Comparison of ENCODE assay signal across 10 mouse cellular contexts in the genomic region with DNA sequence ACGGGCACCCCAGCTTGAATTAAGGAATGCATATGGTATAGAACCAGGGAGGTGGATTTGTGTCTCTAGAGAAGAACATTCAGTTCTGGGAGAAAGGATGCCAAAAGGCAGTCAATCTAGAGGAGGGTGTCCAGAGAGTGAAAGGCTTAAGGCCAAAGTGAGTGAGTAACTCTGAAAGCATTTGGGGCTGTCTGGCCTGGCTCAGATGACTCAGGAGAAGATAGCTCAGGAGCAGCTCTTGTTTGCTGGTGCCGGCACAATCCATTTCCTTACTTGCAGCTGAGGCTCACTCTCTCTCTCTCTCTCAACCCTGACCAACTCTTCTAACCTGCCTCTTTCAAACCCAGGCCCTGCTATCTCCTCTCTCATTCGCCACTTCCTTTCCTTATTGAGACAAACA. TPM values are rescaled to one million over a fixed set of nuclear protein-coding genes. Genes with fewer than 3 reads are reported as not detected.
DNase-seq lines count a peak whose midpoint lies in the region; ATAC-seq lines count a peak whose summit lies in the region.
"Had no signal": no experiment of that assay in that cellular context is flagged by ENCODE, and none has a peak within 500 bp of the region (broad histone marks: within the 10 kb centered on the region; RNA-seq: fewer than 3 reads in every experiment).

No protein-coding gene starts in this region.

- H3K9me3 ChIP-seq in liver, embryonic 11.5 days (ENCODE audit: control insufficient read depth, low read length) = no peaks in the 10 kb centered on the region

- no peaks in the 10 kb centered on the region for H3K27me3 ChIP-seq in liver, embryonic 11.5 days (replicated peaks; ENCODE audit: control insufficient read depth, insufficient read depth, low read length)

- peak overlapping the region; percentile 21; the same call in 1 of the 2 replicates for H3K27ac ChIP-seq in liver, embryonic 11.5 days (ENCODE audit: low read depth, low read length)

- no peak overlapping the region; the same call in 1 of the 2 replicates for H3K4me2 ChIP-seq in liver, embryonic 11.5 days

- peak; percentile 26 for DNase-seq in urinary bladder, postnatal 25 days (ENCODE audit: low spot score)
- no peak for DNase-seq in urinary bladder, postnatal 10 days (ENCODE audit: low spot score)
- DNase-seq in heart, adult 8-10 months (ENCODE audit: low spot score) = peak; percentile 79
- DNase-seq in liver, embryonic 11.5 days (ENCODE audit: low spot score) = no peak
- DNase-seq in cerebellum, adult 18-20 months = no peak
- no peak for DNase-seq in layer of hippocampus, adult 11-12 months (ENCODE audit: low spot score)
- no peak for DNase-seq in frontal cortex, adult 2 months (ENCODE audit: extremely low spot score in 1 of 2, low spot score in 1 of 2)
- DNase-seq in layer of hippocampus, postnatal 25 days (ENCODE audit: extremely low spot score in 1 of 2, low spot score in 1 of 2) = no peak
- DNase-seq: kidney, adult 2 months; thymus, postnatal 4 days had no signal

- no peak overlapping the region for H3K4me3 ChIP-seq in liver, embryonic 11.5 days (ENCODE audit: low read depth, low read length)

- H3K4me1 ChIP-seq in liver, embryonic 11.5 days (replicated peaks; ENCODE audit: control insufficient read depth, insufficient read depth, low read length) = peaks cover 7% of the 10 kb centered on the region

- peak; percentile 49; the same call in 1 of the 2 replicates for ATAC-seq in liver, embryonic 11.5 days (replicated peaks; ENCODE audit: low FRiP score)

- WGBS in liver, embryonic 11.5 days = 41% methylated on average over 3 of the region's 3 CpGs

- no peak overlapping the region for H3K9ac ChIP-seq in liver, embryonic 11.5 days (ENCODE audit: low read depth, low read length)

- no peaks in the 10 kb centered on the region for H3K36me3 ChIP-seq in liver, embryonic 11.5 days (ENCODE audit: control insufficient read depth, insufficient read depth, low read length)

RNA-seq across cellular contexts. Expression of a gene that starts 13.6 kb away (rescaled TPM):
- total RNA-seq in heart, adult 8-10 months (2022) = 10 to 100 TPM; 27.3 to 36.6 (median 30.5) TPM
- polyA plus RNA-seq in liver, embryonic 11.5 days (2014; fragmentation: Nextera tagmentation; extraction: Ambion mirVana) = 36.4 and 41.1 TPM in 2 replicates
- 60.2 and 60.7 TPM in 2 replicates for polyA plus RNA-seq in frontal cortex, adult 2 months (2012; rRNA removed)
- total RNA-seq in layer of hippocampus, postnatal 25 days (2021) = 10 to 100 TPM; 37.6 to 48.7 TPM

Comparison
In these comparisons a context has a peak if more than half of its experiments do, and no peak if none do; other contexts are left out.
1. DNase-seq: peak in urinary bladder, postnatal 25 days (single experiment) and heart, adult 8-10 months (single experiment); none in urinary bladder, postnatal 10 days (single experiment), liver, embryonic 11.5 days (single experiment), cerebellum, adult 18-20 months (0 of 2), layer of hippocampus, adult 11-12 months (single experiment), frontal cortex, adult 2 months (0 of 2) and layer of hippocampus, postnatal 25 days (0 of 2).